Comparison of ENCODE assay signal across 23 mouse cellular contexts in genomic region chr13:45764354-45764753, GRCm38 (mm10).
A peak's percentile ranks its signal among the peaks of the same experiment; 100 is the strongest.
DNase-seq lines count a peak whose midpoint lies in the region; TF ChIP-seq lines count a peak whose summit lies in the region.
"Had no signal": no experiment of that assay in that cellular context is flagged by ENCODE, and none has a peak within 500 bp of the region (broad histone marks: within the 10 kb centered on the region; RNA-seq: fewer than 3 reads in every experiment).

No protein-coding gene starts in this region.

- H3K27me3 ChIP-seq in heart, adult 2 months (ENCODE audit: control insufficient read depth, insufficient read depth, low read length) = no peaks in the 10 kb centered on the region
- H3K27me3 ChIP-seq: embryonic facial prominence, embryonic 15.5 days; forebrain, embryonic 15.5 days had no signal

- intact Hi-C loops in heart, adult 2 months (cut with DNase I) = no loop called here
- intact Hi-C loops in left cerebral cortex, postnatal 4 days (cut with DNase I) = no loop called here
- intact Hi-C loops in left cerebral cortex, postnatal 14 days (cut with DNase I) = no loop called here

- WGBS in heart, adult 2 months = 64% methylated on average over 5 of the region's 5 CpGs

- H3K4me3 ChIP-seq in heart, adult 2 months = no peak overlapping the region
- H3K4me3 ChIP-seq: embryonic facial prominence, embryonic 15.5 days; erythroblast, embryonic 14.5 days; forebrain, embryonic 10.5 days; forebrain, embryonic 15.5 days; heart, embryonic 10.5 days had no signal

- TF ChIP-seq CTCF in heart, adult 2 months (IDR thresholded peaks at IDR 0.05) = no peak

- no peak for TF ChIP-seq EP300 in heart, adult 2 months (IDR thresholded peaks at IDR 0.05; ENCODE audit: insufficient read depth, low read depth, low read length)

- H3K4me1 ChIP-seq in heart, adult 2 months (ENCODE audit: control insufficient read depth, insufficient read depth, low read length) = peaks cover 1% of the 10 kb centered on the region; the same call in 1 of the 2 replicates
- H3K4me1 ChIP-seq: forebrain, embryonic 10.5 days; heart, embryonic 10.5 days had no signal

- no peaks in the 10 kb centered on the region; the same call in 1 of the 2 replicates for H3K36me3 ChIP-seq in heart, adult 2 months (ENCODE audit: control insufficient read depth, insufficient read depth, low read length)
- H3K36me3 ChIP-seq: forebrain, embryonic 10.5 days; forebrain, embryonic 15.5 days had no signal

- H3K27ac ChIP-seq in heart, adult 2 months = no peak overlapping the region
- H3K27ac ChIP-seq: embryonic facial prominence, embryonic 15.5 days; forebrain, embryonic 10.5 days; forebrain, embryonic 15.5 days; heart, embryonic 10.5 days; hindbrain, embryonic 14.5 days had no signal

- DNase-seq in cerebellum, adult 11-12 months = peak; percentile 14
- DNase-seq in cerebellum, postnatal 4 days (ENCODE audit: low spot score in 2 of 2) = no peak
- peak; percentile 87 for DNase-seq in heart, adult 11 months
- DNase-seq in heart, adult 2 months = no peak
- DNase-seq in left cerebral cortex, postnatal 4 days = peak; percentile 21
- no peak for DNase-seq in left cerebral cortex, postnatal 14 days (ENCODE audit: low spot score in 2 of 2)
- peak; percentile 52 to 59 for DNase-seq in right cerebral cortex, postnatal 10 days (ENCODE audit: low spot score in 2 of 2)
- no peak for DNase-seq in right cerebral cortex, postnatal 25 days
- DNase-seq: adrenal gland, adult 8-10 months; adrenal gland, postnatal 36 days; B cell, adult 2 months; cerebellum, adult 18-20 months; cerebellum, adult 9-11 months; embryo, embryonic 11 days; gastrocnemius, postnatal 10 days; heart, postnatal 10 days; heart, postnatal 4 days had no signal

- no peaks in the 10 kb centered on the region for H3K79me2 ChIP-seq in heart, adult 2 months (replicated peaks; ENCODE audit: control insufficient read depth, insufficient read depth, low read length)

- TF ChIP-seq POLR2A in heart, adult 2 months (IDR thresholded peaks at IDR 0.05; ENCODE audit: insufficient read depth, low read depth, low read length) = no peak

- H3K9ac ChIP-seq in heart, adult 2 months (ENCODE audit: low read depth, low read length) = no peak overlapping the region
- H3K9ac ChIP-seq: embryonic facial prominence, embryonic 15.5 days; forebrain, embryonic 15.5 days; hindbrain, embryonic 14.5 days had no signal

Comparison
In these comparisons a context has a peak if more than half of its experiments do, and no peak if none do; other contexts are left out.
1. DNase-seq: peak in cerebellum, adult 11-12 months (single experiment), heart, adult 11 months (single experiment), left cerebral cortex, postnatal 4 days (single experiment) and right cerebral cortex, postnatal 10 days (2 of 2); none in cerebellum, postnatal 4 days (0 of 2), heart, adult 2 months (0 of 2), left cerebral cortex, postnatal 14 days (0 of 2) and right cerebral cortex, postnatal 25 days (single experiment).